Mouse (Mus musculus) induced T-regulatory cell, adult 2 months (primary cell): Measurements from ENCODE around the gene Dedd2.

Experiments
- DNase-seq: peaks from one replicate; pipeline ENCODE4 v3.0.0-alpha.2; 2012; ENCODE audit warnings: low read depth

The Dedd2 gene

DNA sequence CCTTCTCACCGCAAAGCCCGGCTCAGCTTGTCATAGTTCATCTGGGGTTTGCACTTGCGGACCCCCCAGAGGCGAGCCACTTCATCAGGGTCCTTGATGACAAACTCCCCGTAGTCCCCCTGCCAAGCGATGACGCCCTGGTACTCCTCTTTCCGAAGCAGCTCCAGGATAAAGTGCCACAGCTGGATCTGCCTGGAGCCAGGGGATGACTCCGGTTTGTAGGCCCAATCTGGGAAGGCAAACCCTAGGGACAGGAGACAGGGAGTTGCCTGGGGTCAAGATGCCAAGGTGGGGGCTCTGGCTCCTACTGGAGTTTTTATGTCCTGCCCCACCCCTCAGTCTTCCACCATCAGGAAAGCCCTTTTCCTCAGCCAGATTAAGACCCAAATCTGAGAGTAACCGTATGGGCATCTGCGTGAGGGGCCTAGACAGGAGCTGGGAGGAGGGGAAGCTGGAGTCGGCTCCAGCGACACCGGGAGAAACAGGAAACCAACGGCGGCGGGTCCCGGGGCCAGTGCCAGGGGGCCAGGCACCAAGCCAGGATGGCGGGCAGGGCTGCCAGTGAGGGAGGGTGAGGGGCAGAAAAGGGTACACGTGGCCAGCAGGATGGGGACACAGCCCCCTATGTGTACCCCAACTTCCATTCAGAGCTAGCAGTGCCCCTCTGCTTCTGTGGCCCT lies 25.8 kb upstream of the Dedd2 start:
- DNase-seq = no peak

DNA sequence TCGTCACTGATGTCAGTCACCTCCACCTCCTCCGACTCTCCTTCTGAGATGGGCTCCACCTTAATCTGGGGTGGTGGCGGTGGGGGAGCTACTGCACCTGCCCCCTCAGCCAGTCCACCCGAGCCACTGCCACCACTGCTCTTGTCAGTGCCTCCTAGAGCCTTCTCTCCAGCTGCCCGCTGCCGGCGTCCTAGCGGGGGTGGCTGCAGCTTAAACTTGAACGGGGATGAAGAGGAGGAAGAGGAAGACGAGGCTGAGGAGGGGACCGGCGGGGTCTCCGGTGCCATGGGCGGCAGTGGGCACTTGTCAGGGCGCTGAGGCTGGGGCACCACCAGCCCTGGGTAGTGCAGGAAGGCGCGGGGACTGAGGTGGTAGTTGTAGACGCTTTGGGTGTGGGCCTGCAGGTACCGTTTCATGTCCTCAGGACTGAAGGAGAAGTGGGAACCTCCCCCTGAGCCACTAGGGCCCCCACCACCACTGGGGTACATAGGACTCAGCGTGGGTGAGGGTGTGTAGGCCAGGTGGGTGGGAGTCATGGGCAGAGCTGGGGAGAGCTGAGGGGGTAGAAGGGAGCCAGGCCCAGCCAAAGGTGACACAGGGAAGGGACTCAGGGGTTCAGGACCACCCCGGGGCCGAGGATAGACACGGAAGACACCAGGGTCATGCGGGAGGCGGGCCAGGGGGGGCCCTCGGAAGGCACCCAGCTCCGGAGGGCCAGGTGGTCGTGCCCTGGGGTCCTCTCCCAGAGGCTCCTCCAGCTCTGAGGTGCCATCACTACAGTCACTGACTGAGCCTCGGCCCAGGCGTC lies 24.4 kb upstream of the Dedd2 start:
- DNase-seq = no peak

DNA sequence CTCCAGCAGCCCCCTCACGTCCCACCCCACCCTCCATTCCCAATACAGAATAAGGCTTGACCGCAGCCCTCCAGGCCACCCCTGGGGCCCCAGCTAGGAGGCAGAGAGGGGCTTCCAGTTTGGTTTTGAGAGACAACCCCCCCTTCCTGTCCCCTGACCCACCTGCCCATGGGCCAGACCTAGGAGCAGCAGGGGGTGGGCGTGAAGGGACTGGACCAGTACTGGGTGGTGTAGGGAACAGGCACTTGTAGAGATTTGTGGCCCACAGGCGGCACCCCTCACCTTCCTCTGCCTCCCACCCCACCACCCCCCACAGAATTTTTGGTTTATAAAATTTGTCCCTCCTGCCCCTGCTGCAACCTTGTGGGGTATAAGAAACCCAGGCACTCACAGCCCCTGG lies 22.9 kb upstream of the Dedd2 start:
- no peak for DNase-seq

DNA sequence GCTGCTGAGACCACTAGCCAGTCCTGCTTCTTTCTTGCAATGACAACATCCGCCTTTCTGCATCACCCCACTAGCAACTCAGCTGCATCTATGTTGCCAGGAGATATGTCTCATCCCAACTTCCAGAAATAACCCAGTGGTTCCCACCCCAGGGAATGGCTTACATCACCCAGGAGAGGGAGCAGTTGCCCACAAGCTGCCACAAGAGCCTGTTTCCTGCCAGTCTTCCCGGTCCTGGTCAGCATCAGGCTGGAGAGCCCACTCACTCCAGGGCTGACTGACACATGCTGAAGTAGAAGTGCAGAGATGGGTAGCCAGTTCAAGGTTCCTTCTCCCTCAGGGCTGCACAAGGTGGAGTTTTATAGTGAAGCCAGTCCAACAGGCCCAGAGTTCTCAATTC lies 20.6 kb upstream of the Dedd2 start:
- no peak for DNase-seq

DNA sequence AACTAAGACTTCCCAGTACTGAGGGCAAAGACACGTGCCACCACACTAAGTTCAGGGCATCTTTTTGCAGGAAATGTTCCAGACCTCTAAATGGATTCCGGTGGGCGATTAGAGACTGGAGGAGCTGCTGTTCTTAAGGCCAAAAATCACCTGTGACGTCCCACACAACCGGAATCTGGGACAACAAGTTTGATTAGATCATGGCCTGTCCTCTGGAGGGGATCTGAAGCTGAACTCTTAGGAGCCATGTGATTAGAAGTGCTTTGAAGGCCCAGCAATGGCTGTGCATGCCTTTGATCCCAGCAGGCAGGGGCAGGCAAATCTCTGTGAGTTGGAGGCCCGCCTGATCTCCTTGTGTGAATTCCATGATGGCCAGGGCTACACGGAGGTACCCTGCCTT lies 20.2 kb upstream of the Dedd2 start:
- no peak for DNase-seq

DNA sequence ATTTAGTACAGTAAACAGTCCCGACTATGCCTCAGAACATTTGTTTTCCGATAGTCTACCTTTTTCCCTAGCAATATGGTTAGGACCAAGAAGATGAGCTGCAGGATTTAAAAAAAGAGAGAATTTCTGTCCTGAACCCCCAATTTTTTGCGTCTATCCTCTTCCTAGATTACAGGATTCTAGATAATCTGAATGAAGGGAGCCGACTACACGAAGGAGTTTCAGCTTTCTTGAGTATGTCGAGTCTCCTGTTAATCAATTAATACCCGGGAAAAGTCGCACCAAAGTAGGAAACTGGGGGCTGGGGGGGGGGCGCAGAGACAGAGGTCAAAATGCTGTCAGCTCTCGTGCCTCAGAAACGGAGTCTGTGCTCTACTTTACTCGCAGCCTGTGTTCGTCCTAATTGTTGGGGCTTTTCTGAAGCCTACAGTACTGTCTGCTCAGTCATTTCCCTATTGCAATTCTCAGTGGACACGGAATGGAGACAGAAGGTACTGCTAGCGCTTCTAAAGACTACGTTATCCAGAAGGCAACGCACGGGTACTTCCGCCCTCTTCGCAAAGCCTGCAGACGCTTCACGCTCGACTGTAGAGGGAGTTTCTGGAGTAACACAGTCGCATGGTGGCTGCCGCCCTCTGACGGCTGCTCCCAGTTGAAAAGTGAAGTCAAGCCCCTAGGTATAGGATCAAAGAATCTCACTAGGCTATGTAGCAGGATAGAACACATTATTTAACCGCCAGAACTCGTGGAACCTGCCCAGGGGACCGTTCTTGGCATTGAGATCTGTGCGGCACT lies 18.6 kb upstream of the Dedd2 start:
- peak; percentile 95 for DNase-seq

DNA sequence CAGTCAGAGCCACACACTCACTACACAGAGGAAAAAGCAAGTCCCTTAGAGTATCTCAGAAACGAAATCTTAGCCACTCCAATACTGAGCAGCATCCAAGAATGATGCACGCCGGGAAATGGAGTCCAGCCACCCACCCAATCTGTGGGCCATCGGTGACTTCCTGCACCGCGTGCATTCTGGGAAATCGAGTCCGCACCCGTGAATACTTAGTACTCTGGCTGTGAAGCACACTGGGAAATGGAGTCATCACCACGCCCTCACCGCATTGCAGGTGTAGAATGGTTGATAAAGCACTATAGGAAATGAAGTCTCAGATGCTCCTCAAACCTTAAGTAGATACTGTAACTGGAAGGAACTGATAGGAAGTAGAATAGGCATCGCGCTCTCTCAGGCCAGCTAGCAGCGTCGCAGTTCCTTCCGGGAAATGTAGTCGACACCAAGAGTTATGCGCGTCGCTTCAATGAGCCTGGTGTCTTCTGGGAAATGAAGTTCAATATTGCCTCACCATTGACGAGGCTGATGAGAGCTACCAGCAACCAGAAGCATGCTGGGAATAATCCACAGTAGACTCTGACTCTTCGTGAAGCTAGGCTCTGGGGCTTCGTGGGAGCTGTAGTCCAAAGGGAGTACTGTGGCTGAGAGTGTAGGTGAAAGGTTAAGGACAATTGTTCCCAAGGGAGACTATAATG lies 17.7 kb upstream of the Dedd2 start:
- DNase-seq = peak; percentile 99

DNA sequence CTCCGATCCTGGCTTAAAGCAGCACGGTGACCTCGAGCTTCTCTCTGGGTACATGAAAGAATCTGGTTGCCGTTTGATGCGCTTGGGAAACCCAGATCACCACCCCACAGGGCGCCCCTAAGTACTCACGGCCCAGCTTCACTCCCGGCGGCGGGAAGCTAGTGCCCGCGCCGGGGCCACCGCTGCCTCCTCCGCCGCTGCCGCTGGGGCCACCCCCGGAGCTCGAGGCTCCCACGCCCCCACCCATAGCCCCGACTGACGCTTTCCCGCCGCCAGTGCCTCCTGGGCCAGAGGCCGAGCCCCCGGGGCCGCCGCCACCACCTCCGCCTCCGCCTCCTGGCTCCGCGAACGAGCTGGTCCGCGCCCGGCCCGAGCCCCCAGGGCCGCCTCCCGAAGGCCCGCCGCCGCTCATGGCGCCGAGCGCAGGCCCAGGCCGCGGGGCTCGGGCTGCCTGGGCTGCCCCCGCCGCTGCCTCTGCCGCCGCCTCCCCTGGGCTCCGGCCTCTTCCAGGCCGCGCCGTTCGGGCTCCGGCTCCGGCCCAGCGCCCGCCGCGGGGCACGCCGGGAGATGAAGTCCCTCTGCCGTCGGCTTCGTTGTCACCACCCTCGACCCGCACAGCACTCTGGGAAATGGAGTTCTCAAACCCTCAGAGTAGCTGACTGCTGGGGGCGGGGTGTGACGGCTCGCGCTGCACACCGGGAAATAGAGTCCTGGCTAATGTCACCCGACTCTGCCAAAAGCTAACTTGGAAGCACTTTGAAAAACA lies 17.0 kb upstream of the Dedd2 start, which contains the start of gene Gsk3a:
TSS of gene Gsk3a (minus strand) at position 603 of the 766 bp plus-strand sequence.
- no peak for DNase-seq

DNA sequence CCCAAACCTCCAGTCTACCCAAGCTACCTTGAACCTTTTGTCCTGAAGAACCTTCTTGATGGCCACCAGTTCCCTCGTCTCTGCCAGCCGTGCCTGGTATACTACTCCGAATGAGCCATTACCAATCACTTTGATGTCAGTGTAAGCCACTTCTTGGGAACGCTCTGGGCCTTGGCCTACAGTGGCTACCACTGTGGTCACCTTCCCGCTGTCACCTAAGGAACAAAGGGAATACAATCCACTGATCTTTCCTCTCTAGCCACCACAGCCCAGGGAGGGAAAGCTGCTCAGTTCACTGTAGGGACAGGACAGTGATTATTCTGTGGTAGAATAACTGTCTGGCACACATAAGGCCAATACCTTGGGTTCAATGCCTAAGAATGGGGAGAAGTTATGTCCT lies 15.1 kb upstream of the Dedd2 start:
- no peak for DNase-seq

DNA sequence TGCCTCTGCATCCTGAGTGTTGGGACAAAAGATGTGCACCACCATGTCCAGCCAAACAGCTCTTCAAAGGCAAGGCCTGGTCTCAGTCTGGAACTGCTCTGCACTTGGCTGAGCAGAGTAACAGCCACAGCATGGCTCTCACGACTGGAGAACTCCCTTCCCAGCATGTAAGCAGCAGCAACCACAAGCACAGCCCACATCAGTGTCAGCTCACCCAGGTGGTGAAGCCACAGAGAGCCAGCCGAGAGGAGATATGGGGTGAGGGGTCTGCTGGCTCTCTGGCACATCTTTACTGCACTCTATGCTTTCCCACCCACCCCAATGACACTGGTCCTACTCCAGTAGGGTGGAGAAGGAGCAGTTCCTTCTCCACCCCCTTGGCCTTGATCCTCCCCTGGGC lies 12.6 kb upstream of the Dedd2 start:
- no peak for DNase-seq

DNA sequence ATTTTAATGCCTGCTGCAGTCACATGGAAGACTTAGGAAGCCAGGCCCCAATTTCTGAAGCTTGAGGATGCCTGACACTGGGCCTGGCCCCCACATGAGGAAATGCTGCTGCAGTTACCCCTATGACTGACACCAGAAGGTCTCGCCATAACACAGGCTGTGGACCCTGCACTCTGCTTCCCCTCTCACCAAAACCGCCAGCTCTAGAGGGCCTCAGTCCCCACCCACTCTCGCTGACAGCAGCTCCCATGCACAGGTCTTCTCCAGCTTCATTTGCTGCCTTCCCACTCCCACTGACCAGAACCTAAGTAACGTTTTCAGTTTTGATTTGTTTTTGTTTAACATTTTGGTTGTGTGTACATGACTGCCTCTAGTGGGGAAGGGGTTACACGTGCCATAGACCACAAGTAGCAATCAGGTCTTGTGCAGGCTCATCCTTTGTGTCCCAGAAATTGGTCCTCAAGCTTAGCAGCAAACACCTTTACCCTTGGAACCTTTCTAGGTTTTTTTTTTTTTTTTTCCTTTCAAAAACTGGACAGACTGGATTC lies 11.8 kb upstream of the Dedd2 start:
- DNase-seq = peak; percentile 45

DNA sequence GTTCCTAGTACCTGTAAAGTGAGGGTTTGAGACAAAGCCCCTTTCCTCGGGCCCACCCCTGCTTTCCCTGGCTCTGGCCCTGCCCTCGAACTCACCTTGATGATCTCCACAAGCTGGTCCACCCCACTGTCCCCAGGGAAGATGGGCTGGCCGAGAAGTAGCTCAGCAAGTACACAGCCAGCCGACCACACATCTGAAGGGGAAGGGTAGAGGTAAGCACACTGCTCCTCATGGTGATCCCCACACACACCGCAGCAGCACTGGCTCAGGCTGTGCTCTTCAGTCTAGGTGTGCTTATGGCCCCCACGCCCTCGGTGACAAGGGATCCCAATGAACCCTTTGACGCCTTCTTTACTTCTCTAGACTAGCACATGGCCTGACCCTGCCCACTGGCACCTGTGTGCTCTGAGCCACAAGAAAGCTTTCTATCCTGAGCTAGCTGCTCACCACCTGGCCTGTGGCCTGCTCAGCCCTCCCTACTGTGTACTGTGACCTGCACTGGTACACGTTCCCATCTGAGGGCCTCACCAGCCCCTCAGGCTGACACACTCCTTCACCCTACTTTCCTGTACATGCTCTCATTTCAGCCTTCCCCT lies 10.4 kb upstream of the Dedd2 start:
- no peak for DNase-seq

DNA sequence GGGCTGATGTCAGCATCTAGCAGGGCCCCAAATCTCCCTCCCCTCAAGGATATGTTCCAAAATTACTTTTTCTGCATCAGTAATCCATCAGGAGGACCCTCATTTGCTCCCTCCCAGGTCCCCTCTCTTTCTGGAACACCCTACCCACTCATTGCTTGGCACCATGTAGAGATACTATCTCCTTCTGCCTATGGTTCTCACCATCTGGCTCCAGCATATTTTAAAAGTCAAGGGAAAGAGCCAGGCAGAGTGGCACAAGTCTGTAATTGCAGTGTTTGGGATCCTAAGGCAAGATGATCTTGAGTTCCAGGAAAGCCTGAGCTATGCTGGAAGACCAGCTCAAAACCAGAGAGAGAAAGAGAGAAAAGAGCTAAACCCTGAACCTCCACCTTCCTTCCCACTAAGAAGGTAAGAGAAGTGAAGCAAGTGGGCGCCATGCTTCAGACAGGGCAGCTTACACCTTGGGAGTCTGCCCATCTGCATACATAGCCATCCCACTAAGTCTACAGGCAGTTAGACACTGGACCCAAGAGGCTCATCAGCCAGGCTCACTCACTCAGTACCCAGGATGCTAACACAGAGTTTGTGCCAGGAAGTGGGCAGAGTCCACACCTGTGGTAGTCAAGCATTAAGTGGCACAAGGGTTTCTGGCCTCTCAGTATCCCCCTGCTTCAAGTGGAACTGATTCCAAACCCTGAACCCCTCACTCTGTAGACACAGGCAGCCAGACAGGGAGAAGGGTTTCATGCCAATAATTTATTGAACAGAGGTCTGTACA lies 7.3 kb upstream of the Dedd2 start:
- no peak for DNase-seq

DNA sequence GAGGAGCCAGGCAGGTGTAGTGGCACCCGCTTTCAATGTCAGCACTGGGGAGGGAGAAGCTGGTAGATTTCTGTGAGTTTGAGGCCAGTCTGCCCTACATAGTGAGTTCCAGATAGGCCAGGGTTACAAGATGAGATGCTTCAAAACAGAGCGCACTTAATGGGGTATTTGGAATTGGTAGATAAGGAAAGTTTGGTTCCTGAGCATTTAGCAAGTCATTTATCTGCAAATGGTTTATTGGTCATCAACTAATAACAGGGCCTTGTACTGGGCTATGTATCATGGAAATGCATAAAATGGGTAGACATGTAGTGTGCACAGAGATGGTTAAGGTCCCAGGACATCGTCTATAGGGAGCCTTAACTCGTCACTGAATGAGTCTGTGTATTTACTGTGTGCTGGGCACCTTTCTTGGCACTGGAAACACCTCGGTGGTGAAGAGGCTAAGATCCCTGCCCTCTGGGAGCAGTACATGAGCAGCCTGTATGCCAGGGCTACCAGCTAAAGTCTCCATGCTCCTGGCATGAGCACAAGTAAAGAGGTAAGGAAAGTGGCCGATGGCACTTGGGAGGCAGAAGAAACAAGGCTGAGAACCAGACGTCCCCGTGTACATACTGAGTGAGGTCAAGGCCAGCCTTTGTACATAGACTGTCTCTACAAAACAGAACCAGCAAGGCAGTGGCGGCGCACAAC lies 2.0 kb upstream of the Dedd2 start:
- no peak for DNase-seq

DNA sequence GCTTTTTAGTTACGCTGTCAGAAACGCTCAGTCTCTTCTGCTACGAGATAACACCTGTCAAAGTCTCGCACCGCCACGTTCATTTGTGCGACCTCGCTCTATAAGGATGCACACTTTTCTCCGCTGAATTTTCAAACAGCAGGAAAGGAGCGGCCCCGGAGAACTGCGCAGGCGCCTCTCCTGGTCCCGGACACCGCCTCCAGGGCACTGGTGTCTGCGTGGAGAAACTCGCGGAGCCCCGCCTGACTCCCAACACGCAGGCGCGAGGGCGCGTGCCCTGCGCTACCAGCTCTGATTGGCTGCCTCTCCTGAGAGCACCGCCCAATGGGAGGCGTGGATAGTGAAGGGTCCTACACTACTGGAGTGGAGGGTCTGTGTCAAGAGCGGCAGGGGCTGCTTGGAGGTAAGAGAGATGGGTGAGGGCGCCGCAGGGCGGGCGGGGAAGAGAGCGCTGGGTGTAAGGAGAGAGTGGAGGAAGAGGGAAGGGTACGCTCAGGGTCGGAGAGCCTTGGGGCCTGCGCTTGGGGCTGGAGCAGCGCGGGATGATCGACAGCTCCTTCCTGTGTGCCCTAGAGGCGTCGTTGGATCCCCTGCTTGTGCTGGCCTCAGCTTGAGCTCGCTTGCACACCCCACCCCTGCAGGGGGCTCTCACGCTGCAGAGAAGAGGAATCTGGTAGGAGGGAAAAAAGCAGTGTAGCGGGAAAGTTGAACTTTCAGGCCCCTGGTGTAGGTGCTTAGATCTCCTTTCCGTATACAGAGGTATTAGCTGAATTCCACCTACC lies 878 bp upstream of the Dedd2 start, which contains the start of gene Zfp526:
TSS of gene Zfp526 (plus strand) at position 324 of the 782 bp plus-strand sequence.
- peak; percentile 99 for DNase-seq

DNA sequence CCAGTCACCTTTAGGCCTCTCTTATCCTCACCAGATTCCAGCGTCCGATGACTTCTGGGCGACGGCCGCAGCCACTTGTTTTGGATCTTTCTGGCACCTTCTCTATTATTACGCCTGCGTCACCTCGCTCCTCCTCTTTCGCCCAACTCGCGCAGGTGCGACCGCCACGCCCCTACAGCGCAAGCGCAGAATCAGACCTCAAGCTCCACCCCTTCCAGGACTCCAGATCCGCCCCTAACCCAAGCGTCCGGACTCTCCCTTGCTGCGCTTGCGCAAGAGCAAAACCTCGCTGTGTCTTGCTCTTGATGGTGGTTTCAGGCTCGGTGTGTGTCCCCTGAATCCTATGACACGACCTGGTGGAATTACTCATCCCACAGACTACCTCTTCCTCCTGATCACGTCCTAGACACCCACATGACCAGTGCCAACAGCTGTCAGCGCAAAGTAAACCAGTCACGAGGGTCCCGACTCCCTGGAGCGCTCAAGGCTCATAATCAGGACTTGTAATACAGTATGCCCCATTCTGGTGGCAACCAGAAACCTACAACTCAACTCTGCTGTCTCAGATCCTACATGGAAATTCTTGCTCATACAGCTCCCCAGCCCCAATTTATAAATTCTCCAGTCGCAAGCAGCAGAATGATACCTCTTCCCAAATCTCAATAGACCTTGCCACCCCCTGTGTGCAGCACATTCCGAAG lies 509 bp downstream of the Dedd2 start:
- DNase-seq = peak; percentile 99

DNA sequence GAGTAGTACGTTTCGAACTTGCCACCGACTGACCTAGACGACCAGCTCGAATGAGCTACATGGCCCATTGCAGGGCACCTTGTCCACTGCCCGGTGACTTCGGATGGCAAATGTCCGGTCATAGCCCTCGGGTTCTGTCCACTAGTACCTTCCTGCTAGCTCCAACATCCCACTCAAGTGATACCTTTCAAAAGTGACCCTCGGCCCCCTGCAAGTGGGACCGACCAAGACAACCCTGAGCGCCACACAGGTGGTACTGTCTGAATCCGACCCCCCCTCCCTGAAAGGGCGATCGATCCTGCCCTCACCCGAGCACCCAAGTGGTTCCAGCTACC lies 1.0 kb downstream of the Dedd2 start:
- no peak for DNase-seq
